8 mouse cellular contexts compared by ENCODE assay signal in the genomic region with DNA sequence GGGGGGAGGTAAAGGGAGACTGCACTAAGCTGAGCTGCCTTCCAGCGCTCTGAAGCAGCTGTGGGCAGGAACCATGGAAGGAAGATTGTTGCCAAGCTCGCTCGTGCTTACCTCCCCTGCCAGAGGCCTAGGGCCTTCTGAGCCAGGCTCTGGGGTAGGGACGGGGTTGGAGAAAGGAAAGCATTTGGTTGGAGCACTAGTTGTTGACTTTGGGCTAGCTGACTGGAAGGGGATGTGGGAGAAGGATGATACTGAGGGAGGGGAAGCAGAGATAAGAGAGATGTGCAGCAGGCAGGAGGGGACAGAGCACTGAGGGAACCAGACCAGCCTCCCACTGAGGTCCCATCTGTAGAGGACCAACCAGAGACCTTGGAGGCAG. TPM values are rescaled to one million over a fixed set of nuclear protein-coding genes. Genes with fewer than 3 reads are reported as not detected.
DNase-seq lines count a peak whose midpoint lies in the region; ATAC-seq and TF ChIP-seq lines count a peak whose summit lies in the region.

No protein-coding gene starts in this region.

- no peaks in the 10 kb centered on the region for H3K36me3 ChIP-seq in hindbrain, embryonic 16.5 days (ENCODE audit: control insufficient read depth, insufficient read depth, low read length)
- H3K36me3 ChIP-seq in midbrain, embryonic 15.5 days (replicated peaks) = no peaks in the 10 kb centered on the region
- H3K36me3 ChIP-seq in thymus, adult 2 months (ENCODE audit: control insufficient read depth, insufficient read depth, low read length) = no peaks in the 10 kb centered on the region

- no peak for DNase-seq in layer of hippocampus, adult 2 months (ENCODE audit: low spot score in 2 of 2)
- no peak for DNase-seq in layer of hippocampus, postnatal 36 days
- DNase-seq in gastrocnemius, postnatal 10 days = peak; percentile 32
- no peak for DNase-seq in frontal cortex, postnatal 10 days (ENCODE audit: low spot score in 2 of 2)
- no peak for DNase-seq in thymus, adult 2 months
- DNase-seq in natural killer cell, adult 2 months (ENCODE audit: low spot score in 2 of 2) = no peak

- TF ChIP-seq CTCF in layer of hippocampus, adult 2 months (conservative IDR thresholded peaks at IDR 0.05) = no peak
- TF ChIP-seq CTCF in thymus, adult 2 months (IDR thresholded peaks at IDR 0.05; ENCODE audit: borderline replicate concordance, control insufficient read depth, extremely low read depth, insufficient read depth, low read length, poor library complexity) = no peak

- no peaks in the 10 kb centered on the region for H3K9me3 ChIP-seq in hindbrain, embryonic 16.5 days (ENCODE audit: control insufficient read depth, low read length)
- no peaks in the 10 kb centered on the region for H3K9me3 ChIP-seq in midbrain, embryonic 15.5 days

- no peak overlapping the region for H3K9ac ChIP-seq in hindbrain, embryonic 16.5 days (ENCODE audit: low read depth, low read length)
- H3K9ac ChIP-seq in midbrain, embryonic 15.5 days = no peak overlapping the region

- peak overlapping the region; percentile 65 for H3K27ac ChIP-seq in layer of hippocampus, adult 2 months
- H3K27ac ChIP-seq in hindbrain, embryonic 16.5 days (ENCODE audit: low read depth, low read length) = peak overlapping the region; percentile 60
- H3K27ac ChIP-seq in midbrain, embryonic 15.5 days = peak overlapping the region; percentile 63
- H3K27ac ChIP-seq in thymus, adult 2 months (ENCODE audit: control insufficient read depth, insufficient read depth, low read length) = no peak overlapping the region

- WGBS in hindbrain, embryonic 16.5 days = 13% methylated on average over 4 of the region's 4 CpGs
- WGBS in midbrain, embryonic 15.5 days = 15% methylated on average over 4 of the region's 4 CpGs
- WGBS in thymus, adult 2 months = 71% methylated on average over 4 of the region's 4 CpGs

- H3K4me2 ChIP-seq in hindbrain, embryonic 16.5 days (ENCODE audit: low read length) = peak overlapping the region; percentile 3; the same call in 1 of the 2 replicates
- no peak overlapping the region for H3K4me2 ChIP-seq in midbrain, embryonic 15.5 days

- no peaks in the 10 kb centered on the region for H3K27me3 ChIP-seq in hindbrain, embryonic 16.5 days (replicated peaks; ENCODE audit: control insufficient read depth, insufficient read depth, low read length)
- no peaks in the 10 kb centered on the region for H3K27me3 ChIP-seq in midbrain, embryonic 15.5 days (replicated peaks)
- no peaks in the 10 kb centered on the region for H3K27me3 ChIP-seq in thymus, adult 2 months (ENCODE audit: control insufficient read depth, insufficient read depth, low read length)

- no peak for TF ChIP-seq POLR2A in thymus, adult 2 months (IDR thresholded peaks at IDR 0.05; ENCODE audit: control insufficient read depth, extremely low read depth, insufficient read depth, low read length, poor library complexity)

- ATAC-seq in hindbrain, embryonic 16.5 days = peak; percentile 82
- peak; percentile 70 for ATAC-seq in midbrain, embryonic 15.5 days (replicated peaks)

- H3K4me1 ChIP-seq in hindbrain, embryonic 16.5 days (ENCODE audit: control insufficient read depth, insufficient read depth, low read depth, low read length) = peaks cover 9% of the 10 kb centered on the region
- H3K4me1 ChIP-seq in midbrain, embryonic 15.5 days = peaks cover 2% of the 10 kb centered on the region; the same call in 1 of the 2 replicates
- H3K4me1 ChIP-seq in thymus, adult 2 months (replicated peaks; ENCODE audit: control insufficient read depth, insufficient read depth, low read length) = peaks cover 4% of the 10 kb centered on the region; the same call in 1 of the 2 replicates

- H3K4me3 ChIP-seq in layer of hippocampus, adult 2 months = no peak overlapping the region
- no peak overlapping the region for H3K4me3 ChIP-seq in hindbrain, embryonic 16.5 days (ENCODE audit: low read length)
- no peak overlapping the region for H3K4me3 ChIP-seq in midbrain, embryonic 15.5 days
- H3K4me3 ChIP-seq in thymus, adult 2 months (ENCODE audit: control insufficient read depth, insufficient read depth, low read length) = no peak overlapping the region

RNA-seq across cellular contexts. Expression of gene Ston1, which starts 31.9 kb away (rescaled TPM):
- total RNA-seq in layer of hippocampus, adult 2 months (2021) = 10 to 100 TPM; 14.1 to 17.1 TPM
- total RNA-seq in layer of hippocampus, postnatal 36 days (2021) = 10 to 100 TPM in 1 of 2 experiments, 1 to 10 TPM in 1; 8.8 to 11.0 TPM
- total RNA-seq in gastrocnemius, postnatal 10 days (2021) = 10 to 100 TPM; 14.8 to 15.2 TPM
- 1.7 and 2.1 TPM in 2 replicates for polyA plus RNA-seq in hindbrain, embryonic 16.5 days (2015; fragmentation: Nextera tagmentation; extraction: Ambion mirVana)
- polyA plus RNA-seq in midbrain, embryonic 15.5 days (2015; fragmentation: Nextera tagmentation; extraction: Ambion mirVana) = 2.1 and 2.2 TPM in 2 replicates
- 6.5 and 8.8 TPM in 2 replicates for polyA plus RNA-seq in thymus, adult 2 months (2012; rRNA removed)

RNA-seq across cellular contexts. Expression of gene Gtf2a1l, which starts 39.1 kb away (rescaled TPM):
- total RNA-seq in layer of hippocampus, adult 2 months (2021) = not detected
- total RNA-seq in layer of hippocampus, postnatal 36 days (2021) = not detected
- not detected for total RNA-seq in gastrocnemius, postnatal 10 days (2021)
- polyA plus RNA-seq in hindbrain, embryonic 16.5 days (2015; fragmentation: Nextera tagmentation; extraction: Ambion mirVana) = 0.25 and 0.35 TPM in 2 replicates
- polyA plus RNA-seq in midbrain, embryonic 15.5 days (2015; fragmentation: Nextera tagmentation; extraction: Ambion mirVana) = 0.10 and 0.29 TPM in 2 replicates
- 0.12 TPM in 1 of 2 replicates, not detected in the other for polyA plus RNA-seq in thymus, adult 2 months (2012; rRNA removed)
